Mouse (Mus musculus) forebrain, embryonic 12.5 days (tissue): ENCODE results near the gene Cyp2d12. TPM values are rescaled to one million over a fixed set of nuclear protein-coding genes. Genes with fewer than 3 reads are reported as not detected.

Source experiments
- ATAC-seq: fragments of 200-750 bp; cut with Nextera tagmentation; 2 replicates; pipeline ENCODE4 v1.8.0; 2017; ENCODE audit warnings: moderate TSS enrichment; ENCODE audit not compliant: low FRiP score
- H3K27ac ChIP-seq: fragments of 300-500 bp; sonication (generic); 2 replicates; pipeline ENCODE4 v1.5.1; 2016; ENCODE audit warnings: mild to moderate bottlenecking
- H3K27me3 ChIP-seq: fragments of 300-500 bp; sonication (generic); 2 replicates; pipeline ENCODE4 v1.6.1; 2016; ENCODE audit warnings: mild to moderate bottlenecking
- H3K36me3 ChIP-seq: fragments of 300-500 bp; sonication (generic); replicated peaks from 2 replicates; pipeline ENCODE4 v1.6.1; 2016; ENCODE audit warnings: mild to moderate bottlenecking
- H3K4me1 ChIP-seq: fragments of 300-500 bp; sonication (generic); 2 replicates; pipeline ENCODE4 v1.6.1; 2016
- H3K4me2 ChIP-seq: fragments of 300-500 bp; sonication (generic); 2 replicates; pipeline ENCODE4 v1.6.1; 2016; ENCODE audit warnings: mild to moderate bottlenecking, moderate library complexity
- H3K4me3 ChIP-seq: fragments of 300-500 bp; sonication (generic); replicated peaks from 2 replicates; pipeline ENCODE4 v1.5.1; 2016; ENCODE audit warnings: mild to moderate bottlenecking
- H3K9ac ChIP-seq: fragments of 300-500 bp; sonication (generic); 2 replicates; pipeline ENCODE4 v1.6.1; 2016; ENCODE audit warnings: mild to moderate bottlenecking
- H3K9me3 ChIP-seq: fragments of 300-500 bp; sonication (generic); 2 replicates; pipeline ENCODE4 v1.6.1; 2016
- WGBS: fragments of 180-500 bp; shearing (Covaris S2); methylation state at CpG from one replicate; pipeline ENCODE4 v1.1.7; 2016; 5-methylcytosine and 5-hydroxymethylcytosine counted together
- microRNA-seq: library from miRNA; unstranded; fragments of <30 nt; microRNA quantifications from one replicate; pipeline ENCODE4, GENCODE M21; 2017
- polyA plus RNA-seq: library from polyadenylated mRNA; unstranded; fragments of >200 nt; fragmentation: Nextera tagmentation; extraction: Ambion mirVana; gene quantifications from 2 replicates; pipeline ENCODE4 v1.2.1, GENCODE M21; 2016

The Cyp2d12 gene
- polyA plus RNA-seq, 1 experiment from 2014 or later, result not detected

GRCm38 (mm10) chr15:82572856-82573255, 18.0 kb downstream of the Cyp2d12 start:
- no peaks in the 10 kb centered on the region for H3K36me3 ChIP-seq
- WGBS, result 87% methylated on average over 1 of the region's 1 CpGs
- H3K4me2 ChIP-seq, result no peak overlapping the region
- no peak overlapping the region for H3K4me3 ChIP-seq
- H3K27me3 ChIP-seq, result no peaks in the 10 kb centered on the region
- no peaks in the 10 kb centered on the region for H3K4me1 ChIP-seq
- no peaks in the 10 kb centered on the region for H3K9me3 ChIP-seq
- H3K27ac ChIP-seq, result no peak overlapping the region
- H3K9ac ChIP-seq, result no peak overlapping the region
- ATAC-seq, result no peak

GRCm38 (mm10) chr15:82579071-82579470, 24.2 kb downstream of the Cyp2d12 start:
- no peak overlapping the region for H3K9ac ChIP-seq
- H3K27me3 ChIP-seq, result no peaks in the 10 kb centered on the region
- H3K27ac ChIP-seq, result no peak overlapping the region
- H3K9me3 ChIP-seq, result no peaks in the 10 kb centered on the region
- 78% methylated on average over 2 of the region's 2 CpGs for WGBS
- H3K4me2 ChIP-seq, result no peak overlapping the region
- ATAC-seq, result no peak
- H3K36me3 ChIP-seq, result no peaks in the 10 kb centered on the region
- no peak overlapping the region for H3K4me3 ChIP-seq
- H3K4me1 ChIP-seq, result no peaks in the 10 kb centered on the region

- Histone ChIP-seq H3K27ac (no peak overlapping the region), H3K27me3 (no peaks in the 10 kb centered on the region), H3K4me3 (no peak overlapping the region), H3K4me1 (no peaks in the 10 kb centered on the region), H3K9ac (no peak overlapping the region), H3K9me3 (no peaks in the 10 kb centered on the region), H3K4me2 (no peak overlapping the region), H3K36me3 (no peaks in the 10 kb centered on the region)
- WGBS, result 86% methylated on average over 9 of the region's 9 CpGs
- no peak for ATAC-seq
These were observed 27.7 kb downstream of the Cyp2d12 start for GRCm38 (mm10) chr15:82582621-82583020.

Small RNA genes within 50 kb of the gene (microRNA-seq; reads per million reads assigned to microRNA genes)
- gene Gm27924 (not detected), gene Gm28023 (not detected)

Other genes with a start within 250 kb of the Cyp2d12 start
- 20.4 and 20.5 TPM in 2 replicates for gene Naga, start 216.1 kb upstream of the Cyp2d12 start, polyA plus RNA-seq
- gene Pheta2, start 216.1 kb upstream of the Cyp2d12 start, polyA plus RNA-seq, result 3.0 and 3.6 TPM in 2 replicates
- 245 and 250 TPM in 2 replicates for gene Smdt1, start 216.1 kb upstream of the Cyp2d12 start, polyA plus RNA-seq
- gene Ndufa6, start 200.8 kb upstream of the Cyp2d12 start, polyA plus RNA-seq, result 277 and 278 TPM in 2 replicates
- gene Cyp2d22, start 174.8 kb upstream of the Cyp2d12 start, polyA plus RNA-seq, result 2.1 and 2.8 TPM in 2 replicates
- gene Cyp2d11, start 161.1 kb upstream of the Cyp2d12 start, polyA plus RNA-seq, result not detected in 2 replicates
- not detected in 2 replicates for gene Cyp2d10, start 147.9 kb upstream of the Cyp2d12 start, polyA plus RNA-seq
- gene Cyp2d9, start 121.6 kb upstream of the Cyp2d12 start, polyA plus RNA-seq, result not detected in 2 replicates
- not detected in 2 replicates for gene Cyp2d34, start 65.9 kb downstream of the Cyp2d12 start, polyA plus RNA-seq
- not detected in 2 replicates for gene Cyp2d40, start 209.1 kb downstream of the Cyp2d12 start, polyA plus RNA-seq
- gene Cyp2d26, start 239.2 kb downstream of the Cyp2d12 start, polyA plus RNA-seq, result not detected in 2 replicates